ENCODE assay signal across 14 mouse cellular contexts in the genomic region with DNA sequence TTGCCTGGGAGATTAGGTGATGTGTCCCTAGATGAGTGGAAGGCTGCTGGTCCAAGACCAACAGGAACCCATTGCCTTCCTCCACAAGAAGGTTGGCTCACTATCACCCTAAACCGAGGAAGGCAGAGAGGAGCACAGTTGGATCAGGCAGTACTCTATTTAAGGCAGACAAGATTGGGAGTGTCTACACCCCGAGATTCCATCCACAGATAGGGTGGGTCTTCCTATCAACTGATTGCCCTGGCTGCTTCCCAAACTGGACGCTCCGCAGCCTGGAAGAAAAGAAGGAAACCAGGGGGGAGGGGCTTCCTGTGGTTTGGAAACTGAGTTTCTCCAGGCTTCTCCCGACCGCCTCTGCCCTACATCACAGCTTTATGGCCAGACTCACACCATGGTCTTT. TPM values are rescaled to one million over a fixed set of nuclear protein-coding genes. Genes with fewer than 3 reads are reported as not detected.
DNase-seq lines count a peak whose midpoint lies in the region; ATAC-seq and TF ChIP-seq lines count a peak whose summit lies in the region.
"Had no signal": no experiment of that assay in that cellular context is flagged by ENCODE, and none has a peak within 500 bp of the region (broad histone marks: within the 10 kb centered on the region; RNA-seq: fewer than 3 reads in every experiment).

Gene Rtp3 (minus strand): TSS at position 380 of the 400 bp plus-strand sequence.

- WGBS in lung, embryonic 14.5 days = 37% methylated on average over 6 of the region's 6 CpGs

- intact Hi-C loops in gastrocnemius, postnatal 14 days (cut with DNase I; ENCODE audit: low total_unique reads) = no loop called here

- no peak for TF ChIP-seq CTCF in lung, embryonic 14.5 days (IDR thresholded peaks at IDR 0.05; ENCODE audit: low read depth)

- no peaks in the 10 kb centered on the region for H3K4me1 ChIP-seq in lung, embryonic 14.5 days (ENCODE audit: insufficient read depth)

- no peak within 1 kb of the TSS for H3K9ac ChIP-seq in lung, embryonic 14.5 days
- H3K9ac ChIP-seq: hindbrain, embryonic 13.5 days had no signal

- H3K4me3 ChIP-seq in lung, embryonic 14.5 days (ENCODE audit: low read depth, low read length) = no peak within 1 kb of the TSS
- H3K4me3 ChIP-seq: hindbrain, embryonic 13.5 days; limb, embryonic 10.5 days; midbrain, embryonic 10.5 days had no signal

- H3K4me2 ChIP-seq in lung, embryonic 14.5 days = no peak within 1 kb of the TSS
- H3K4me2 ChIP-seq: hindbrain, embryonic 13.5 days had no signal

- DNase-seq in gastrocnemius, postnatal 14 days = peak; percentile 23
- no peak for DNase-seq in gastrocnemius, postnatal 10 days
- peak; percentile 73 for DNase-seq in heart, adult 8-10 months (ENCODE audit: low spot score)
- peak; percentile 71 for DNase-seq in kidney, postnatal 14 days
- peak; percentile 42 for DNase-seq in lung, embryonic 14.5 days
- DNase-seq in cerebellum, postnatal 10 days = no peak
- DNase-seq in frontal cortex, postnatal 36 days (ENCODE audit: low spot score in 2 of 2) = no peak
- DNase-seq in thymus, postnatal 0 days (ENCODE audit: low spot score) = no peak
- DNase-seq: cerebellum, postnatal 14 days; retina, postnatal 1 day had no signal

- no peaks in the 10 kb centered on the region for H3K9me3 ChIP-seq in lung, embryonic 14.5 days (ENCODE audit: low read depth, low read length)
- H3K9me3 ChIP-seq: hindbrain, embryonic 13.5 days; limb, embryonic 10.5 days; midbrain, embryonic 10.5 days had no signal

- no peak within 1 kb of the TSS for H3K27ac ChIP-seq in lung, embryonic 14.5 days (ENCODE audit: low read depth)
- H3K27ac ChIP-seq: hindbrain, embryonic 13.5 days; limb, embryonic 10.5 days; midbrain, embryonic 10.5 days had no signal

- no peak for ATAC-seq in lung, embryonic 14.5 days (ENCODE audit: insufficient read depth)

- no peaks in the 10 kb centered on the region for H3K27me3 ChIP-seq in lung, embryonic 14.5 days (ENCODE audit: insufficient read depth, low read length)
- H3K27me3 ChIP-seq: hindbrain, embryonic 13.5 days had no signal

- no peaks in the 10 kb centered on the region for H3K36me3 ChIP-seq in lung, embryonic 14.5 days (ENCODE audit: insufficient read depth)
- H3K36me3 ChIP-seq: hindbrain, embryonic 13.5 days; limb, embryonic 10.5 days; midbrain, embryonic 10.5 days had no signal

RNA-seq across cellular contexts. Expression of gene Rtp3, which starts in this region (rescaled TPM):
- 1 to 10 TPM; 1.2 to 1.3 TPM for total RNA-seq in gastrocnemius, postnatal 14 days (2021)
- total RNA-seq in gastrocnemius, postnatal 10 days (2021) = under 1 TPM; 0.92 to 0.93 TPM
- total RNA-seq in heart, adult 8-10 months (2022) = 1 to 10 TPM; 2.6 to 4.8 (median 3.7) TPM
- polyA plus RNA-seq in lung, embryonic 14.5 days (2014; fragmentation: Nextera tagmentation; extraction: Ambion mirVana) = 0.15 and 0.41 TPM in 2 replicates
- 0.14 and 0.20 TPM in 2 replicates for polyA plus RNA-seq in thymus, postnatal 0 days (2015; fragmentation: Nextera tagmentation; extraction: Ambion mirVana)
- polyA plus RNA-seq: hindbrain, embryonic 13.5 days; limb, embryonic 10.5 days; midbrain, embryonic 10.5 days; neural tube, embryonic 11.5 days had no signal

Comparison
In these comparisons a context has a peak if more than half of its experiments do, and no peak if none do; other contexts are left out.
1. DNase-seq: peak in gastrocnemius, postnatal 14 days (single experiment), heart, adult 8-10 months (single experiment) and kidney, postnatal 14 days (single experiment); none in gastrocnemius, postnatal 10 days (single experiment), cerebellum, postnatal 10 days (0 of 2), frontal cortex, postnatal 36 days (0 of 2) and thymus, postnatal 0 days (single experiment).
2. Peak in DNase-seq in lung, embryonic 14.5 days; RNA of the gene not detected or under 1 TPM.